Mouse (Mus musculus) lung, postnatal 0 days (tissue): Measurements from ENCODE around the gene Palm2. TPM values are rescaled to one million over a fixed set of nuclear protein-coding genes. Genes with fewer than 3 reads are reported as not detected.

Experiments
- ATAC-seq: fragments of 200-750 bp; cut with Nextera tagmentation; 2 replicates; pipeline ENCODE4 v1.8.0; 2017; ENCODE audit warnings: moderate library complexity
- DNase-seq: peaks from one replicate; pipeline ENCODE4 v3.0.0-alpha.2; 2016; ENCODE audit warnings: low spot score
- H3K27ac ChIP-seq: fragments of 300-500 bp; sonication (generic); 2 replicates; pipeline ENCODE4 v1.5.1; 2014; ENCODE audit warnings: antibody characterized with exemption, mild to moderate bottlenecking, low read length, mixed read lengths
- H3K27me3 ChIP-seq: fragments of 300-500 bp; sonication (generic); replicated peaks from 2 replicates; pipeline ENCODE4 v1.6.1; 2014; ENCODE audit warnings: low read length, mixed read lengths; ENCODE audit not compliant: insufficient read depth
- H3K36me3 ChIP-seq: fragments of 300-500 bp; sonication (generic); 2 replicates; pipeline ENCODE4 v1.6.1; 2014; ENCODE audit warnings: low read length, mixed read lengths; ENCODE audit not compliant: insufficient read depth
- H3K4me1 ChIP-seq: fragments of 300-500 bp; sonication (generic); 2 replicates; pipeline ENCODE4 v1.6.1; 2014; ENCODE audit warnings: antibody characterized with exemption, low read depth, low read length, mixed read lengths; ENCODE audit not compliant: insufficient read depth
- H3K4me2 ChIP-seq: fragments of 300-500 bp; sonication (generic); replicated peaks from 2 replicates; pipeline ENCODE4 v1.6.1; 2014; ENCODE audit warnings: low read depth, mild to moderate bottlenecking, low read length, moderate library complexity, mixed read lengths
- H3K4me3 ChIP-seq: fragments of 300-500 bp; sonication (generic); 2 replicates; pipeline ENCODE4 v1.5.1; 2014; ENCODE audit warnings: low read depth, low read length
- H3K9ac ChIP-seq: fragments of 300-500 bp; sonication (generic); replicated peaks from 2 replicates; pipeline ENCODE4 v1.6.1; 2014; ENCODE audit warnings: low read depth, mild to moderate bottlenecking
- H3K9me3 ChIP-seq: fragments of 300-500 bp; sonication (generic); 2 replicates; pipeline ENCODE4 v1.6.1; 2016; ENCODE audit warnings: low read length, mixed read lengths
- CTCF ChIP-seq: IDR thresholded peaks from 2 replicates; pipeline ENCODE4 v1.5.1; 2016; ENCODE audit warnings: antibody characterized with exemption, mild to moderate bottlenecking
- EP300 ChIP-seq: IDR thresholded peaks from 2 replicates; pipeline ENCODE4 v1.6.1; 2016; ENCODE audit warnings: antibody characterized with exemption, mild to moderate bottlenecking, control low read depth
- WGBS: fragments of 180-500 bp; shearing (Covaris S2); extraction: QIAGEN DNeasy Blood & Tissue Kit; methylation state at CpG from one replicate; pipeline ENCODE4 v1.1.7; 2014; 5-methylcytosine and 5-hydroxymethylcytosine counted together
- polyA plus RNA-seq: library from polyadenylated mRNA; unstranded; fragments of >200 nt; fragmentation: Nextera tagmentation; extraction: Ambion mirVana; gene quantifications from 2 replicates; pipeline ENCODE4 v1.2.1, GENCODE M21; 2015

Gene Palm2
- polyA plus RNA-seq, 1 experiment from 2014 or later = 1.9 TPM

- ATAC-seq (peak; percentile 86), DNase-seq (peak; percentile 80)
- Histone ChIP-seq H3K27ac (peak overlapping the region; percentile 51; the same call in 1 of the 2 replicates), H3K9ac (no peak overlapping the region), H3K4me1 (no peaks in the 10 kb centered on the region), H3K27me3 (no peaks in the 10 kb centered on the region), H3K9me3 (no peaks in the 10 kb centered on the region), H3K36me3 (no peaks in the 10 kb centered on the region), H3K4me2 (no peak overlapping the region), H3K4me3 (no peak overlapping the region)
- WGBS = 65% methylated on average over 11 of the region's 11 CpGs
- TF ChIP-seq EP300 = no peak
- no peak for TF ChIP-seq CTCF
Observed at GRCm38 (mm10) chr4:57600685-57601457, 166.8 kb downstream of the Palm2 start.

- WGBS = 35% methylated on average over 9 of the region's 9 CpGs
- Histone ChIP-seq H3K27me3 (no peaks in the 10 kb centered on the region), H3K9ac (no peak overlapping the region), H3K4me1 (no peaks in the 10 kb centered on the region), H3K9me3 (no peaks in the 10 kb centered on the region), H3K36me3 (no peaks in the 10 kb centered on the region), H3K4me3 (no peak overlapping the region), H3K4me2 (no peak overlapping the region), H3K27ac (no peak overlapping the region; the same call in 1 of the 2 replicates)
- TF ChIP-seq EP300 (peak; percentile 49; the same call in 1 of the 2 replicates), CTCF (no peak; the same call in 1 of the 2 replicates)
- DNase-seq (peak; percentile 82), ATAC-seq (peak; percentile 75)
Observed at GRCm38 (mm10) chr4:57601458-57601835, 167.4 kb downstream of the Palm2 start.

GRCm38 (mm10) chr4:57601903-57602617, 168.0 kb downstream of the Palm2 start:
- H3K4me2 ChIP-seq = no peak overlapping the region
- TF ChIP-seq EP300 (no peak; the same call in 1 of the 2 replicates), CTCF (no peak)
- H3K27ac ChIP-seq = no peak overlapping the region
- H3K4me3 ChIP-seq = no peak overlapping the region
- H3K27me3 ChIP-seq = no peaks in the 10 kb centered on the region
- no peaks in the 10 kb centered on the region for H3K36me3 ChIP-seq
- H3K9ac ChIP-seq = no peak overlapping the region
- peak; percentile 72 for DNase-seq
- 57% methylated on average over 10 of the region's 10 CpGs for WGBS
- H3K9me3 ChIP-seq = no peaks in the 10 kb centered on the region
- no peaks in the 10 kb centered on the region for H3K4me1 ChIP-seq
- ATAC-seq = peak; percentile 54

GRCm38 (mm10) chr4:57606258-57606657, 172.2 kb downstream of the Palm2 start:
- peak; percentile 14; the same call in 1 of the 2 replicates for ATAC-seq
- no peak overlapping the region for H3K4me3 ChIP-seq
- H3K36me3 ChIP-seq = no peaks in the 10 kb centered on the region
- H3K27ac ChIP-seq = no peak overlapping the region
- TF ChIP-seq EP300 = no peak
- TF ChIP-seq CTCF = no peak
- no peak overlapping the region for H3K4me2 ChIP-seq
- H3K27me3 ChIP-seq = no peaks in the 10 kb centered on the region
- WGBS = 42% methylated on average over 3 of the region's 3 CpGs
- peak; percentile 53 for DNase-seq
- H3K9me3 ChIP-seq = no peaks in the 10 kb centered on the region
- H3K9ac ChIP-seq = no peak overlapping the region
- peaks cover 3% of the 10 kb centered on the region; the same call in 1 of the 2 replicates for H3K4me1 ChIP-seq

- ATAC-seq (peak; percentile 74), DNase-seq (peak; percentile 95)
- no peak overlapping the region; the same call in 1 of the 2 replicates for H3K27ac ChIP-seq
- no peak overlapping the region for H3K4me3 ChIP-seq
- H3K4me1 ChIP-seq = peaks cover 5% of the 10 kb centered on the region; the same call in 1 of the 2 replicates
- WGBS = 33% methylated on average over 22 of the region's 22 CpGs
- no peaks in the 10 kb centered on the region for H3K36me3 ChIP-seq
- no peaks in the 10 kb centered on the region for H3K9me3 ChIP-seq
- H3K9ac ChIP-seq = no peak overlapping the region
- TF ChIP-seq CTCF = peak; percentile 89
- TF ChIP-seq EP300 = 0 out of 2 replicates have a peak, but pooled peaks have one; percentile 12
- H3K27me3 ChIP-seq = no peaks in the 10 kb centered on the region
- peak overlapping the region; percentile 25; the same call in 1 of the 2 replicates for H3K4me2 ChIP-seq
Observed at GRCm38 (mm10) chr4:57607247-57607942, 173.3 kb downstream of the Palm2 start.
